Mouse (Mus musculus) bone marrow, adult 2 months (tissue): Measurements from ENCODE around the gene Hoxa3.

Source experiments
- CTCF ChIP-seq: fragments of 200-500 bp; IDR thresholded peaks from 2 replicates; pipeline ENCODE4 v1.5.1; 2011; ENCODE audit warnings: low read length, control low read depth; ENCODE audit not compliant: control insufficient read depth, insufficient read depth
- POLR2A ChIP-seq: fragments of 200-500 bp; IDR thresholded peaks from 2 replicates; pipeline ENCODE4 v1.6.1; 2011; ENCODE audit warnings: low read depth, mild to moderate bottlenecking, control low read depth, low read length, borderline replicate concordance; ENCODE audit not compliant: control insufficient read depth

- TF ChIP-seq CTCF (no peak), POLR2A (no peak)
Observed at GRCm38 (mm10) chr6:52178918-52179665, 34.0 kb downstream of the Hoxa3 start.
